Mouse (Mus musculus) heart, embryonic 11.5 days (tissue): Measurements from ENCODE around the gene Gm17190. TPM values are rescaled to one million over a fixed set of nuclear protein-coding genes. Genes with fewer than 3 reads are reported as not detected.

Source experiments
- ATAC-seq: fragments of 200-750 bp; cut with Nextera tagmentation; replicated peaks from 2 replicates; pipeline ENCODE4 v1.8.0; 2017; ENCODE audit warnings: moderate library complexity; ENCODE audit not compliant: insufficient number of reproducible peaks, low FRiP score, low TSS enrichment
- H3K27ac ChIP-seq: fragments of 300-500 bp; sonication (generic); 2 replicates; pipeline ENCODE4 v1.5.1; 2014; ENCODE audit warnings: mild to moderate bottlenecking, low read depth, low read length
- H3K27me3 ChIP-seq: fragments of 300-500 bp; sonication (generic); 2 replicates; pipeline ENCODE4 v1.6.1; 2014; ENCODE audit warnings: mild to moderate bottlenecking, low read length, mixed read lengths; ENCODE audit not compliant: control insufficient read depth, insufficient read depth
- H3K36me3 ChIP-seq: fragments of 300-500 bp; sonication (generic); 2 replicates; pipeline ENCODE4 v1.6.1; 2014; ENCODE audit warnings: mild to moderate bottlenecking, low read length, moderate library complexity, mixed read lengths; ENCODE audit not compliant: control insufficient read depth, insufficient read depth
- H3K4me1 ChIP-seq: fragments of 300-500 bp; sonication (generic); 2 replicates; pipeline ENCODE4 v1.6.1; 2014; ENCODE audit warnings: low read length; ENCODE audit not compliant: control insufficient read depth, insufficient read depth
- H3K4me2 ChIP-seq: fragments of 300-500 bp; sonication (generic); 2 replicates; pipeline ENCODE4 v1.6.1; 2014; ENCODE audit warnings: mild to moderate bottlenecking, moderate library complexity
- H3K4me3 ChIP-seq: fragments of 300-500 bp; sonication (generic); 2 replicates; pipeline ENCODE4 v1.5.1; 2014; ENCODE audit warnings: low read depth, low read length
- H3K9ac ChIP-seq: fragments of 300-500 bp; sonication (generic); 2 replicates; pipeline ENCODE4 v1.6.1; 2014; ENCODE audit warnings: mild to moderate bottlenecking, low read depth, low read length, moderate library complexity
- H3K9me3 ChIP-seq: fragments of 300-500 bp; sonication (generic); replicated peaks from 2 replicates; pipeline ENCODE4 v1.6.1; 2016; ENCODE audit warnings: low read length; ENCODE audit not compliant: control insufficient read depth
- WGBS: fragments of 180-500 bp; shearing (Covaris S2); extraction: QIAGEN DNeasy Blood & Tissue Kit; methylation state at CpG from one replicate; pipeline ENCODE4 v1.1.7; 2014; ENCODE audit not compliant: insufficient replicate concordance; 5-methylcytosine and 5-hydroxymethylcytosine counted together
- polyA plus RNA-seq: library from polyadenylated mRNA; unstranded; fragments of >200 nt; fragmentation: Nextera tagmentation; extraction: Ambion mirVana; gene quantifications from 2 replicates; pipeline ENCODE4 v1.2.1, GENCODE M21; 2014

Gm17190 gene
- polyA plus RNA-seq, 1 experiment from 2014 or later: not detected

DNA sequence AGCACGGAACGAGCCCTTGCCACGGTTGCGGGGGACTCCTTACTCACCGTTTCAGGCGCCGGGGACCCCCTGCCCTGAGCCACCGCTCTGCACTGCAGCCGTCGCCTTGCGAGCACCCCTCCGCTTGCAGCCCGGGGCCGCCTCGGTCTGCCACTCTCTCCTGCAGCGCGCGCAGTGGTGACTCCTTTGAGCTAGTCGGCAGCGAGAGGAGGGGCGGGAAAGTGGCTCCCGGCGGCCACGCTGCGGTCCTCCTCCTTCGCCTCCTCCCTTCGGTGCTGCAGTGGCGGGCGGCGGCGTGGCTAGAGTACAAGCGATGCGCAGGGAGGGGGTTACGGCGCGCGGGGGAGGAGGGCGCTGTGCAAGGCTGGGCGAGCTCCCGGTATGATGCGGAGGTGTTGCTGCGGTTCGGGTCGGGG lies 50.6 kb downstream of the Gm17190 start, which contains the start of gene Sv2c:
TSS of gene Sv2c (minus strand) at position 177 of the 416 bp plus-strand sequence.
- ATAC-seq: peak; percentile 55; the same call in 1 of the 2 replicates
- H3K9ac ChIP-seq: no peak within 1 kb of the TSS
- 0 out of 2 replicates have a peak, but pooled peaks cover 4% of the 10 kb centered on the region for H3K4me1 ChIP-seq
- under 1% methylated on average over 39 of the region's 44 CpGs for WGBS
- no peaks in the 10 kb centered on the region for H3K9me3 ChIP-seq
- peak within 1 kb of the TSS; percentile 89 for H3K4me2 ChIP-seq
- H3K27ac ChIP-seq: no peak within 1 kb of the TSS
- H3K27me3 ChIP-seq: peaks cover 66% of the 10 kb centered on the region
- H3K4me3 ChIP-seq: peak within 1 kb of the TSS; percentile 49
- H3K36me3 ChIP-seq: no peaks in the 10 kb centered on the region

Other genes with a start within 250 kb of the Gm17190 start
- gene Iqgap2, start 190.1 kb upstream of the Gm17190 start, polyA plus RNA-seq: 8.5 and 9.0 TPM in 2 replicates
- 30.8 and 31.3 TPM in 2 replicates for gene Gm20075, start 678 bp upstream of the Gm17190 start, polyA plus RNA-seq
- gene Sv2c, start 50.5 kb downstream of the Gm17190 start, polyA plus RNA-seq: 0.69 and 1.2 TPM in 2 replicates